Mouse (Mus musculus): Measurements from ENCODE around the gene Rpn2. TPM values are rescaled to one million over a fixed set of nuclear protein-coding genes. Genes with fewer than 3 reads are reported as not detected.

The Rpn2 gene
- 100 to 1,000 TPM; 141 to 150 (median 144) TPM for total RNA-seq (2022)

DNA sequence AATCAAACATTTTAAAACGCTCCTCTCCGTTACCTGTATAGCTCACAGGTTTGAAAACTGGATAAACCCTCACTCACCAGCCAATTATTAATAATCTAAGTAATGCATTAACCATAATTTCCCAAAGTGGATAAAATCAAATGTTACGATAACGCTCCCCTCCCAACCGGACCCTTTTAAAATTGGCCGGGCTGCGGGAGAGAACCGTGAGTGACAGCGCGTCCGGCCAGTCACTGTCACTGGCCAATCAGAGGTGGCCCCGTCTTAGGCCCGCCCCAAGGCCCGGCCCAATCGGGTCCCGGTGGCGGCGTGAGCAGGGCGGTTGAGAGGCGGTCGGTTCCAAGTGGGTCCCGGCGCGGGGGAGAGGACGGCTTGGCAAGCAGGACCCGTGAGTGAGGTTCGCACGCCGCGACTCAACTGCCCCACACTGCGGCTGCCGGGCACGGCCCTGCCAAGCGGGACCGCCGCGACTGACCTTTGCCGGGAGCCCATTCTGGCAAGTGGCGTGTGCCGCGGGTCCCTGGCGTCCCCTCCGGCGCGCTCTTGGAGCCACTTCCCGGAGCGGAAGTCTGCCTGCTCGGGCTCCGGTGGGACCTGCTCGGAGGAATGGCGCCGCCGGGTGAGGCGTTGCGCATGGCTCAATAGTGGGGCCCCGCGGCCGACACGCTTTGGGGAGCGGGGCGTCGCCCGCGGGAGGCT, at the start of gene Rpn2:
Gene Rpn2 (plus strand): TSS at position 301 of the 699 bp plus-strand sequence.
- peak; percentile 93 to 96 for DNase-seq (ENCODE audit: low spot score in 2 of 2)

GRCm38 (mm10) chr2:157235946-157236345, 42.9 kb upstream of the Rpn2 start:
- DNase-seq (ENCODE audit: low spot score in 2 of 2): no peak

DNA sequence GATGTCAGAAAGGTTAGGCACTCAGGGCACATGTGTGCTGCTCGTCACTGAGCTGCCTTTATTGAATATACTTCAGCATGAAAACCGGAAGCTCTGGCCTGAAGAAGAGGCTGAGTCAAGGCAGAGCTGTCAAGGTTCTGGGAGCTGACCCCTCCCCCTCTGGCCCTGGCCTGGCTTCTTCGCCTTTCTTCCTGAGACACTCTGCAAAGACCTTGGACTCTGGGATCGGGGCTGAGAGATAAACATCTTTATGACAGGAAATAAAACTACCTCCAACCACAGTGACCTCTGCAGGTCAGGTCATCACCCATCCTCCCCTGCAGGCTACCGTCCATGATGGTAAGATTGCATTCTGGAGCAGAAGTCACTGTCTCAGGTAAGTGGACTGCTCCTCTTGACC, 33.8 kb upstream of the Rpn2 start:
- no peak for DNase-seq (ENCODE audit: low spot score in 2 of 2)

DNA sequence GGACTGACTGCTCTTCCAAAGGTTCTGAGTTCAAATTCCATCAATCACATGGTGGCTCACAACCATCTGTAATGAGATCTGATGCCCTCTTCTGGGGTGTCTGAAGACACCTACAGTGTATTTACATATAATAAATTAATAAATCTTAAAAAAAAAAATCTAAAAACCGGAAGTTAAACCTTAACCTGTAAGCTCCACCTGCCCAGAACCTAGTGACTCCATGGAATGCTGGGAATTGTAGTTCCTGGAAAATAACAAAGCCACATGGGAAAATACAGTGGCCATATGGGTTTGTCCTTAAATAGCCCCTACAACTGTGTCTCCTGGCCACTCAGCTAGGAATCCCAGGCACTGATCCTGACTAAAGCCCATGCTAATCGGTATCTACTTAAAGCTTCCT, 33.2 kb upstream of the Rpn2 start:
- DNase-seq (ENCODE audit: low spot score in 2 of 2): no peak

GRCm38 (mm10) chr2:157248111-157248510, 30.7 kb upstream of the Rpn2 start:
- no peak for DNase-seq (ENCODE audit: low spot score in 2 of 2)

DNA sequence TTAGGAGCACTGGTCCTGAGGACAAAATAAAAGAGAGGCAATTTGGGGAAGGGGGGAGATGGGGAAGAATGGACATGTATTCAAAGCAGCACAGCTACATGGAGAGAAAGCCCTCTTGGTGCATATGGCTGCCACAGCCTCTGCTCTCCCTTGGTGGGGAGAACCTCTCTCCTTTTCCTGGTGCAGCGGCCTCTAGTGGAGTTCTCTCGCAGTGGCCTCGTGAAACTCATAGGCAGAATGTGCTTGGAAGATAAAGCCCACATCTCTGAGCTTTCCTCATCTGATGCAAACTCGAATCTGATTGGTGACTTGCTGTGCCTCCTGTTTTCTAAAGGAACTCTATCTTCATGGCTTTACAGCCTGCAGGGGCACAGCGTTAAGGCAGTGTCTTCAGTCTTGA, 19.1 kb upstream of the Rpn2 start:
- DNase-seq (ENCODE audit: low spot score in 2 of 2): peak; percentile 28 to 43

DNA sequence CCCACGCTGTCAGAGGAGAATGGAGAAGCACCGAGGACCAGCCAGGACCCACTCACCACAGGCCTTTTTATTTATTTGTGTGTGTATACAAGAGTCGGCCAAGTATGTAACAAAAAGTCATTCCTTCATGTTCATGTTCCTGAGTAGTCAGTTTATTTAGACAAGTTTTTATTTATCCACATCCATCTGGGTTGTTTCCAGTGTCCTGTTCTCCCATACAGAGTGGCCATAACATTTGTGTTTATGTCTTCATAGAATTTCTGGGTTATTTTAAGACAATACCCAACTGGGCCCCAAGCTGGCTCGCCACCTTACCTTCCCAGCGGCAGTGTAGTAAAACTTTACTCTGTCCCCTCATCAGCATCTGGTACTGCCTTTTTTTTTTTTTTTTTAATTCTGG, 16.9 kb upstream of the Rpn2 start:
- no peak for DNase-seq (ENCODE audit: low spot score in 2 of 2)

GRCm38 (mm10) chr2:157262506-157262905, 16.3 kb upstream of the Rpn2 start:
- DNase-seq (ENCODE audit: low spot score in 2 of 2): no peak

DNA sequence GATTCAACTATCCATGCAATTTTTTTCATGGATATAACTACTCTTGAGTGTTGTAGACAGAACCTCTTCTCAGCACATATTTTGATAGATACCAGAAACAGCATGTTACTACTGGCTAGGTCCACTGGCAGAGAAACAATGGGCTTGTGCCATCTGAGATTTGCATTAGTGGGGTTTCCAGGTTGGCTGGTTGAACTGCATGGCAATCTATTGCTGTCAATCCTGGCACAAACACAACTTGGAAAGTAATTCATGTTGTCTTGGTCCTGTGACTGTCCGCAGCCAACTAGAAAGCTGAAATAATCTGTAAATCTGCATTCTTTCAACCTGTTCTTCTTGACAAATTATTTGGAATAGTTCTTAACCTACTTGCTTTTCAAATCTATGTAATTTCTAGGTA, 15.7 kb upstream of the Rpn2 start:
- DNase-seq (ENCODE audit: low spot score in 2 of 2): no peak

DNA sequence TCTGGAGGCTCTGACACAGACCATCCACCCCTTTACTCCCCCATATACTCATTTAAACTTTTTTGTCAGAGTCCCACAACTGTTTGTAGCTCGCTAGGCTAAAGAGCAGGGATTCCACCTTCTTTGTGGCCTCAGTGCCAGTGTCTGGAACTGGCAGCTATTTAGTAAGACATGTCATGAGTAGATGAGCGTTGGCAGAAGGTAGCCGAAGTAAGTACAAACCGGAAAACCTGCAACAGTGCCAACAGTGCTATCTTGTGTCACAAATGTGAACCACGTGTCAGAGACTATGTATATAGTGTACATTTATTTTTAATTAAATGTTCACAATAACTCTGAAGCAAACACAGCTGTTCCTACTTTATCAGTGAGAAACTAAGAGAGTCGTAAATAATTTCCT, 15.0 kb upstream of the Rpn2 start:
- DNase-seq (ENCODE audit: low spot score in 2 of 2): no peak

- peak; percentile 68 for DNase-seq (ENCODE audit: low spot score in 2 of 2)
Measured at GRCm38 (mm10) chr2:157279416-157279800, 591 bp downstream of the Rpn2 start, which contains the start of gene Mroh8. Gene Mroh8, minus strand, starts transcription at chr2:157279549.

GRCm38 (mm10) chr2:157283321-157283720, 4.5 kb downstream of the Rpn2 start:
- DNase-seq (ENCODE audit: low spot score in 2 of 2): no peak

DNA sequence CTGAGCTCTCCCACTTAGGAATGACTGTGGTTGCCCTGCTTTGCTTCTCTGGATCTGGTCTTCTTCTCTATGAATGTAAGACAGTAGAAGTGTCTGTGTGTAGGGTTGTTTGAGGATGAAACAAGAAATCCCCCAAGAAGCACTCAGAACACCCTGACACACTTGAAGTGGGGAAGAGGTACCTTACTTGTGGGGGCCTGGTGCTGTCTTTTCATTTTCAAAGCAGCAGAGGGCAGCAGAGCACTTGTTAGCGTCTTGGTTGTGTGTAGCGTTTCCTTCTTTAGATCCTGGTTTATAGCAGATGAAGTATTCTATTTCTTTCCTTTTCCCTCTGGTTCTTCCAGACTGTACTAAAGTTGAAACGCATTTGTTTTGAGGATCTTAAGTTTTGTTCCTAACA, 8.7 kb downstream of the Rpn2 start:
- peak in 1 of 2 experiments; percentile 37 for DNase-seq (ENCODE audit: low spot score in 2 of 2)

DNA sequence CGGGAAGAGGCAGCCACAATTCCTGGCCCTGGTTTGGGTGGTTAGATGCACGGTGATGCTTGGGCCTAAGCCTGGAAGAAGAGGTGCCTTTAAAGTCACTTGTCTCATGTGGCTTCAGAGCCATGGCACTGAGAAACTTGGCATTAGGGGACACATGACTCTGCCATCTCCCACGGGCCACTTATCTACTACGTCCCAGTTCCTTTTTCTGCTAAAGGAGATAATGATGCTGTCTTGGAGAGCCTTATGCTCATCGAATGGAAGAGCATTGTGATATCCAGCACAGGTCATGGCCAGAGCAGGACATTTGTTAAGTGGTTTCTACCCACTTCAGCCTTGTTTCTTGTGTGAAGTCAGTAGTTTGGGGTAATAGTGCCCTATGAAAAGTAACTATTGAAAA, 10.2 kb downstream of the Rpn2 start:
- DNase-seq (ENCODE audit: low spot score in 2 of 2): no peak

- peak; percentile 41 to 55 for DNase-seq (ENCODE audit: low spot score in 2 of 2)
Measured at GRCm38 (mm10) chr2:157292093-157292492, 13.3 kb downstream of the Rpn2 start.

GRCm38 (mm10) chr2:157296105-157296689, 17.4 kb downstream of the Rpn2 start:
- DNase-seq (ENCODE audit: low spot score in 2 of 2): no peak

DNA sequence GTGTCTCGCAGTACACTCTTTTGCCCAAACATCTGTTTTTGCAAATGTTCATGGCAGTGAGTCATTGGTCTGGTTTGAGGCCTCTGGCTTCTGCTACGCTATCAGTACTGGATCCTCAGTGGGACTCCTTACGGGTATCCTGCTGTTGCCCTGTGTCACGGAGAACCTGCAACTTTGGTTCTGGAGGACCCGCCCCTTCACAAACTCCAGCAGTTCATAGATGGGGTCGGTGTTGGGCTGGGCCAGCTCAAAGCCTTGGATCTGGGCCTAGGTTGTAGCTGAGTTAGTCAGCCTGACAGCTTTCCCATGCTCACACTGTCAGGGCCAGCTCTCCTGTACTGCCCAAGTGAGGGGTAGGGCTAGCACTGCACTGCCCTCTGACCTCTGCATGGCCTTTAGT, 21.2 kb downstream of the Rpn2 start:
- DNase-seq (ENCODE audit: low spot score in 2 of 2): no peak

- DNase-seq (ENCODE audit: low spot score in 2 of 2): peak in 1 of 2 experiments; percentile 60
Measured at GRCm38 (mm10) chr2:157303096-157303495, 24.3 kb downstream of the Rpn2 start.

DNA sequence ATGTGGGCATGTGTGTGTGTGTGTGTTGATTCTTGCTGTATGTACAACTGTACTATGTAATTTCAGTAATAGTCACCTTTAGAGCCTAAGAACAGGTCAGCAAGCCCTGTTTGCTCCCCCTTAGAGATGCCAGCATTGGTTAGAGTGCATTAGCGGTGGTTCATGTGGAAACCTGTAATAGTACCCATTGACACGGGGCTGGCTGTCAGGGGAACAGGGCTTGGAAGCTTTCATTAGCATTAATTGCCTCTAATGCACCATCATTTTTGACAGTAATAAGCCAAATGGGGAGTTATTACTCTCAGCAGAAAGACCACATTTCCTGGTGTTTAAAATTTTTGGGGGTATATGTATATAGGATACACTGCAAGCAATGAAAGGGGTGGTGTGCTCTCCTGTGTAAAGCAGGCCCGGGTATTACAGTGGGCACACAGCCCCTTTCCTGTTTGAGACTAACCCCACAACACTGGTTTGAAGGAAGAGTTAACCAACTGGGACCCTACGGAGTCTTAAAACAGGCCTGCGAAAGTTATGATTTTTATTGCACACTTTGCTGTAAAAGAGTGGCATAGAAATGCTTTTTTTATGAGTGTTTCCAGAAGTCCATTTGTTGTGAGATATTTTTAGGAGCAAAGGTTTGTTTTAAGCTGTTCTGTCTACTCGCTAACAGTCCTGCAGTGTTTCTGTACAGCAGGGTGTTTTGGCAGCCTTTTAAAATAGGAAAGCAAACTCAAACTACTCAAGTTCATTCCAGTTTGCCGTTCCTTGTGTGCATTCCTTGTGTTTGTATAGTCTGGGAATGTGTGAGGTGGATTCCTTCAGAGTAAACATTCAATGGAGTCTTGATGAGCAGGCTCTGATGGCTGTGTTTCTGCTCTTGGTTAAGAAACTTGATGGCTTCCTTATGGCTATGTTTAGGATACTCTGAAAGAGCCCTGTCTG, 27.5 kb downstream of the Rpn2 start:
- no peak for DNase-seq (ENCODE audit: low spot score in 2 of 2)

GRCm38 (mm10) chr2:157307715-157308265, 29.0 kb downstream of the Rpn2 start:
- DNase-seq (ENCODE audit: low spot score in 2 of 2): no peak

DNA sequence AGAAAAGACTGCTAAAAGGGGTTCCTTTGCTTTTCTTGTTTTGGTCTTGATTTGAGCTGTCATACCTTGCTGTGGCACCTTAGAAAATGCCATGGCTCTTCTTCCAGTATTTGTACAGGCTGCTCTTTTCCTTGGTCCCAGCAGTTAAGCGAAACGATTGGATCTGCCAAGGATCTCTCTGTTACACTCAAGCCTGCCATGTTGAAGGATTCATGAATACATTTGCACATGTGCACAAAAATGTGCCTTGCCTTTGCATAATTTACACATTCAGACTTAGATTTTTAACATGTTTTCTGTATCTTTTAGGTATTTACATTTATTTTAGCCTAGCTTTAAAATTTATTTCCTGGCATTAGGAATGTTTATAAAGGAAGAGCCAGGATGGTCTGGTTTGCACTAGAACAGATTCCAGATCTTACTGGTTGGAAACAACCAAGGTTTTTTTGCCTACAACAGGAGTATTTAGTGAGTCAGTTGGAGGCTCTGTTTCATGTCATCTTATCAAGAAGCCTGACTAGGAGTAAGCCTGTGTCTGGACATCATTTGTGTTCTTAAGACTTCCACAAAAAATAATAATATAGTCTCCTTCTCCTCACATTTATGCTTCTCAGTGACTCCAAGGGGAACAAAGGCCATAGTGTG, 29.6 kb downstream of the Rpn2 start:
- no peak for DNase-seq (ENCODE audit: low spot score in 2 of 2)

All from left cerebral cortex, adult 8-10 months (tissue).